Mouse (Mus musculus) cerebellum, adult 2 months (tissue): ENCODE measurements around the gene Etv6. TPM values are rescaled to one million over a fixed set of nuclear protein-coding genes. Genes with fewer than 3 reads are reported as not detected.
A peak's percentile ranks its signal among the peaks of the same experiment; 100 is the strongest.

ENCODE experiments used
- DNase-seq, 2 experiments: peaks; one replicate each; pipeline ENCODE4 v3.0.0; 2021
- H3K27ac ChIP-seq: fragments of 200-500 bp; 2 replicates; pipeline ENCODE4 v1.5.1; 2012; ENCODE audit warnings: low read length, control low read depth, inconsistent platforms; ENCODE audit not compliant: insufficient read depth
- H3K27me3 ChIP-seq: fragments of 200-500 bp; 2 replicates; pipeline ENCODE4 v1.6.1; 2012; ENCODE audit warnings: inconsistent platforms, mild to moderate bottlenecking, low read length, moderate library complexity; ENCODE audit not compliant: control insufficient read depth, insufficient read depth
- H3K4me1 ChIP-seq: fragments of 200-500 bp; 2 replicates; pipeline ENCODE4 v1.6.1; 2011; ENCODE audit warnings: low read length; ENCODE audit not compliant: control insufficient read depth, insufficient read depth
- H3K4me3 ChIP-seq: fragments of 200-500 bp; replicated peaks from 2 replicates; pipeline ENCODE3; 2011; ENCODE audit warnings: mild to moderate bottlenecking, low read depth, low read length, control low read depth; ENCODE audit not compliant: insufficient read depth
- CTCF ChIP-seq: fragments of 200-500 bp; IDR thresholded peaks from 2 replicates; pipeline ENCODE4 v1.5.1; 2011; ENCODE audit warnings: low read depth, mild to moderate bottlenecking, control low read depth, low read length, moderate library complexity, borderline replicate concordance; ENCODE audit not compliant: insufficient read depth
- POLR2A ChIP-seq: fragments of 200-500 bp; IDR thresholded peaks from 2 replicates; pipeline ENCODE4 v1.6.1; 2011; ENCODE audit warnings: low read length, control low read depth, borderline replicate concordance; ENCODE audit not compliant: insufficient read depth
- WGBS: fragments of 180-500 bp; shearing (Covaris S2); methylation state at CpG from one replicate; pipeline ENCODE4 v1.1.7; 2018; 5-methylcytosine and 5-hydroxymethylcytosine counted together
- polyA plus RNA-seq: library from polyadenylated mRNA; depleted of rRNA; stranded (reverse); fragments of >200 nt; gene quantifications from 2 replicates; pipeline ENCODE4 v1.2.3, GENCODE M21; 2012

Etv6 gene
- polyA plus RNA-seq, 1 experiment = 8.9 TPM

GRCm38 (mm10) chr6:134200577-134200976 lies 165.1 kb downstream of the Etv6 start:
- WGBS = 59% methylated on average over 10 of the region's 10 CpGs
- H3K27ac ChIP-seq = no peak overlapping the region
- no peak overlapping the region for H3K4me3 ChIP-seq
- no peaks in the 10 kb centered on the region for H3K4me1 ChIP-seq
- TF ChIP-seq POLR2A (no peak), CTCF (no peak)
- no peaks in the 10 kb centered on the region for H3K27me3 ChIP-seq
- DNase-seq = no peak

GRCm38 (mm10) chr6:134202176-134202575 lies 166.7 kb downstream of the Etv6 start:
- 0 out of 2 replicates have a peak, but pooled peaks cover 1% of the 10 kb centered on the region for H3K4me1 ChIP-seq
- H3K27ac ChIP-seq = no peak overlapping the region
- H3K27me3 ChIP-seq = no peaks in the 10 kb centered on the region
- H3K4me3 ChIP-seq = no peak overlapping the region
- DNase-seq = no peak
- WGBS = 77% methylated on average over 5 of the region's 5 CpGs
- TF ChIP-seq POLR2A (no peak), CTCF (no peak)

GRCm38 (mm10) chr6:134205163-134205562 lies 169.7 kb downstream of the Etv6 start:
- H3K4me3 ChIP-seq = no peak overlapping the region
- no peak for DNase-seq
- no peak overlapping the region for H3K27ac ChIP-seq
- H3K27me3 ChIP-seq = no peaks in the 10 kb centered on the region
- H3K4me1 ChIP-seq = peaks cover 10% of the 10 kb centered on the region
- WGBS = 93% methylated on average over 11 of the region's 11 CpGs
- TF ChIP-seq CTCF (no peak), POLR2A (no peak)

GRCm38 (mm10) chr6:134205726-134206125 lies 170.2 kb downstream of the Etv6 start:
- no peak overlapping the region for H3K27ac ChIP-seq
- H3K27me3 ChIP-seq = no peaks in the 10 kb centered on the region
- no peak for DNase-seq
- H3K4me1 ChIP-seq = peaks cover 10% of the 10 kb centered on the region
- 91% methylated on average over 5 of the region's 5 CpGs for WGBS
- H3K4me3 ChIP-seq = no peak overlapping the region
- no peak for TF ChIP-seq CTCF
- no peak for TF ChIP-seq POLR2A

- no peaks in the 10 kb centered on the region for H3K27me3 ChIP-seq
- no peak overlapping the region for H3K4me3 ChIP-seq
- no peak for TF ChIP-seq CTCF
- no peak for TF ChIP-seq POLR2A
- H3K27ac ChIP-seq = no peak overlapping the region
- peaks cover 10% of the 10 kb centered on the region for H3K4me1 ChIP-seq
- no peak for DNase-seq
- 85% methylated on average over 5 of the region's 5 CpGs for WGBS
Observed at GRCm38 (mm10) chr6:134206251-134206650, 170.8 kb downstream of the Etv6 start.

DNA sequence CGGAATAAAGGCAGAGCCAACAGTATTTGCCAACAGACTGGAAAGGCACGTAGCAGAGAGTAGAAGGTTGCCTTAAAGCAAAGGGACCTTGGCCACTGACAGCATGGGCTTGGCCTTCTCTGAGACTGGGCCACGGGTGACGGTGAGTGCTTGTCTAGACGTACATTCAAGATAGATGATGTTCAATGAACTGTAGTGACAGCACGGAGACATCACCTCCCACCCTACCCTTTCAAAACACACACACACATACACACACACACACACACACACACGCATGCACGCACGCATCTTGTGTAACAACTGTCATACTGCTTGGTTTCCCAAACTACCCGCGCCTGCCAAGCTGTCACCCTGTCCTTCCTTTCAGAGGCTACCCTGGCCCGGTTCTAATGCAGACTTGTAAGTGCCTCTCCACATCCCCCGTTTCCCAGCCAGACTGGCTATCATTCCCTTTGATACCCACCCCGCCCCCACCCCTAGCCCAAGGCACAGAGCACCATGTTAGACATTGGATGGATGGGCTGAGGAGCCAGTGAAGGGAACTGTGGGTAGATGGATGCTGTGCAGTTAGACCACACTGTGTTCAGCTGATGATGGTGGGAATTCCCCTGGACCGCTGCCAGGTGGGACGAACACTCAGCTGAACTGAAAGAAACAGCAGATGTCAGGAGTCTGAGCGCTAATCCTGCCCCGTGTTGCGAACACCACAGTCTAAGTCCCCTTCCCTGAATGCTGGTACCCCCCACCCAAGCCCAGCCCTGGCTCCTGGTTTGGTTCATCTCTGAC lies 172.1 kb downstream of the Etv6 start:
- H3K4me1 ChIP-seq = peaks cover 10% of the 10 kb centered on the region
- no peak overlapping the region for H3K4me3 ChIP-seq
- H3K27ac ChIP-seq = no peak overlapping the region
- no peaks in the 10 kb centered on the region for H3K27me3 ChIP-seq
- 51% methylated on average over 19 of the region's 19 CpGs for WGBS
- DNase-seq = peak in 1 of 2 experiments; percentile 14
- TF ChIP-seq POLR2A (no peak), CTCF (no peak)

DNA sequence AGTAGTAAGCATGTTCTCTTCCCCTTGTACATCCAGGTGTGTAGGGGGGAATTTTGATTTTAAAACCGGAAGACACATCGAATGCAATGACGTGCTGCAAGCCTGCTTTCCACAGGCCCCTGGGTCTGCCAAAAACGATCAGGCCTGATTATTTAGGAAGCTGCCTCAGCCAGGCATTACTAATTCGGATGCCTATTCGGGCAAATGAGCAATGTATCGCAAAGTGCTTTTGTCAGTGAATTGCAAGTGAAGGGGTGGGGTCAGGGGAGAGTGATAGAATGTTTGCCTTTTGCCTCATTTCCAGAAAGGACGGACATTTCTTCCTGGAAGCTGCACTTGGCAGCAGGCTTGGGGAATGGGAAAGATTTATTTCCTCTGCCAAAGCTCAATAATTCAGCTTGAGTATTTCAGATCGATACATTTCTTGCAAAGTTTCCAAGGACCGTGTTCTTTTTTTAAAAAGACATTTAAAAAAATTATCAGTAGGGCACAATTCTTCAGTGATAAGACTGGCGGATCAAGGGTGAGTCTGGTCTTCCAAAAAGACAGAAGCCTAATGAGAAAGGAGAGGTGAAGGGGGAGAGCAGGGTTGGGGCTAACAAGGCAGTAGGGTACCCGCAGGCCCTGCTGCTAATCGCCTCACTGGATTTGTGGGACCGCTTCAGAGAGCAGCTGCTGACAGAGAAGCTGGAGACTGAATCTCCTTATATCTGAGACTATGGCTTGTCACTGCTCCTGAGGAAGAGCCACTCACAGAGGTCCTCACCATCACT lies 172.9 kb downstream of the Etv6 start:
- WGBS = 42% methylated on average over 14 of the region's 14 CpGs
- Histone ChIP-seq H3K27ac (no peak overlapping the region), H3K27me3 (no peaks in the 10 kb centered on the region), H3K4me3 (no peak overlapping the region), H3K4me1 (peaks cover 10% of the 10 kb centered on the region)
- no peak for DNase-seq
- TF ChIP-seq POLR2A = no peak
- TF ChIP-seq CTCF = no peak
